Comparison of ENCODE assay signal across 8 mouse cellular contexts in genomic region chr3:50905993-50906831, GRCm38 (mm10).
DNase-seq lines count a peak whose midpoint lies in the region; ATAC-seq lines count a peak whose summit lies in the region.

No protein-coding gene starts in this region.

- intact Hi-C loops in left cerebral cortex, postnatal 4 days (cut with DNase I), result loop anchor here (5.0 to 10.0 kb wide), 4 partner anchors 269 to 1811 kb away; no protein-coding TSS in a partner anchor

- H3K4me2 ChIP-seq in midbrain, embryonic 11.5 days, result peak overlapping the region; percentile 45

- peak overlapping the region; percentile 57 for H3K9ac ChIP-seq in midbrain, embryonic 11.5 days (ENCODE audit: low read length)

- peak; percentile 97 for DNase-seq in adrenal gland, postnatal 10 days
- peak; percentile 92 for DNase-seq in embryo, embryonic 9.5 days (ENCODE audit: extremely low spot score)
- peak; percentile 96 for DNase-seq in heart, adult 11 months
- DNase-seq in kidney, adult 11 months, result peak; percentile 80
- peak; percentile 91 for DNase-seq in left cerebral cortex, postnatal 4 days
- DNase-seq in midbrain, embryonic 11.5 days (ENCODE audit: low spot score, missing footprints), result peak; percentile 100
- DNase-seq in right cerebral cortex, postnatal 4 days, result peak; percentile 99
- peak; percentile 77 for DNase-seq in yolk sac, embryonic 10.5 days (ENCODE audit: low spot score)

- no peaks in the 10 kb centered on the region for H3K9me3 ChIP-seq in midbrain, embryonic 11.5 days (ENCODE audit: control insufficient read depth, low read length)

- H3K27ac ChIP-seq in midbrain, embryonic 11.5 days (ENCODE audit: low read depth, low read length), result no peak overlapping the region

- peak overlapping the region; percentile 15 for H3K4me3 ChIP-seq in midbrain, embryonic 11.5 days (ENCODE audit: low read depth, low read length)

- H3K27me3 ChIP-seq in midbrain, embryonic 11.5 days (ENCODE audit: control insufficient read depth, insufficient read depth, low read length), result no peaks in the 10 kb centered on the region

- no peaks in the 10 kb centered on the region for H3K36me3 ChIP-seq in midbrain, embryonic 11.5 days (ENCODE audit: control insufficient read depth, insufficient read depth, low read length)

- peaks cover 6% of the 10 kb centered on the region for H3K4me1 ChIP-seq in midbrain, embryonic 11.5 days (ENCODE audit: control insufficient read depth, insufficient read depth, low read length)

- WGBS in midbrain, embryonic 11.5 days, result 9% methylated on average over 32 of the region's 32 CpGs

- peak; percentile 74 for ATAC-seq in midbrain, embryonic 11.5 days (ENCODE audit: low FRiP score)
